Mouse (Mus musculus): ENCODE measurements around the gene Agl. TPM values are rescaled to one million over a fixed set of nuclear protein-coding genes. Genes with fewer than 3 reads are reported as not detected.
A peak's percentile ranks its signal among the peaks of the same experiment; 100 is the strongest.
"Not testable (repeated sequence)": the region's sequence is repeated elsewhere in the genome, so short reads cannot be mapped to it uniquely, and the experiment has no call there.

Gene Agl
- polyA plus RNA-seq, 1 experiment from 2014 or later = 23.5 TPM

GRCm38 (mm10) chr3:116786543-116786942 lies 21.4 kb downstream of the Agl start:
- H3K9ac ChIP-seq = no peak overlapping the region
- no peaks in the 10 kb centered on the region for H3K9me3 ChIP-seq (replicated peaks)
- peaks cover 53% of the 10 kb centered on the region for H3K36me3 ChIP-seq
- ATAC-seq (ENCODE audit: insufficient number of reproducible peaks, low FRiP score, low TSS enrichment, low read depth) = no peak
- H3K27me3 ChIP-seq = no peaks in the 10 kb centered on the region
- no peak overlapping the region for H3K27ac ChIP-seq (replicated peaks)
- H3K4me3 ChIP-seq (replicated peaks) = no peak overlapping the region
- 68% methylated on average over 9 of the region's 9 CpGs for WGBS
- H3K4me2 ChIP-seq (replicated peaks) = no peak overlapping the region
- no peaks in the 10 kb centered on the region for H3K4me1 ChIP-seq

GRCm38 (mm10) chr3:116785820-116786219 lies 22.1 kb downstream of the Agl start:
- H3K27ac ChIP-seq (replicated peaks) = no peak overlapping the region
- peak; percentile 47; the same call in 1 of the 2 replicates for ATAC-seq (ENCODE audit: insufficient number of reproducible peaks, low FRiP score, low TSS enrichment, low read depth)
- H3K4me2 ChIP-seq (replicated peaks) = no peak overlapping the region
- H3K27me3 ChIP-seq = no peaks in the 10 kb centered on the region
- H3K9ac ChIP-seq = no peak overlapping the region
- H3K9me3 ChIP-seq (replicated peaks) = no peaks in the 10 kb centered on the region
- no peaks in the 10 kb centered on the region for H3K4me1 ChIP-seq
- no peak overlapping the region for H3K4me3 ChIP-seq (replicated peaks)
- WGBS = 88% methylated on average over 8 of the region's 8 CpGs
- peaks cover 54% of the 10 kb centered on the region for H3K36me3 ChIP-seq

GRCm38 (mm10) chr3:116784811-116785210 lies 23.2 kb downstream of the Agl start:
- no peaks in the 10 kb centered on the region for H3K27me3 ChIP-seq
- WGBS = 91% methylated on average over 8 of the region's 8 CpGs
- H3K36me3 ChIP-seq = peaks cover 62% of the 10 kb centered on the region

GRCm38 (mm10) chr3:116784290-116784689 lies 23.7 kb downstream of the Agl start:
- H3K36me3 ChIP-seq = peaks cover 63% of the 10 kb centered on the region
- no peaks in the 10 kb centered on the region for H3K9me3 ChIP-seq (replicated peaks)
- no peaks in the 10 kb centered on the region for H3K4me1 ChIP-seq
- WGBS = 90% methylated on average over 12 of the region's 12 CpGs
- H3K9ac ChIP-seq = no peak overlapping the region
- H3K4me3 ChIP-seq (replicated peaks) = no peak overlapping the region
- no peak overlapping the region for H3K4me2 ChIP-seq (replicated peaks)
- H3K27me3 ChIP-seq = no peaks in the 10 kb centered on the region
- no peak overlapping the region for H3K27ac ChIP-seq (replicated peaks)
- ATAC-seq (ENCODE audit: insufficient number of reproducible peaks, low FRiP score, low TSS enrichment, low read depth) = no peak

More at GRCm38 (mm10) chr3:116784811-116785210, 23.2 kb downstream of the Agl start:
- Histone ChIP-seq H3K4me3 (replicated peaks) (no peak overlapping the region), H3K4me2 (replicated peaks) (no peak overlapping the region), H3K9me3 (replicated peaks) (no peaks in the 10 kb centered on the region), H3K27ac (replicated peaks) (no peak overlapping the region), H3K9ac (no peak overlapping the region), H3K4me1 (no peaks in the 10 kb centered on the region)
- ATAC-seq (ENCODE audit: insufficient number of reproducible peaks, low FRiP score, low TSS enrichment, low read depth) = no peak

- Histone ChIP-seq H3K36me3 (peaks cover 65% of the 10 kb centered on the region), H3K4me1 (no peaks in the 10 kb centered on the region), H3K4me2 (replicated peaks) (no peak overlapping the region), H3K9me3 (replicated peaks) (no peaks in the 10 kb centered on the region), H3K4me3 (replicated peaks) (no peak overlapping the region), H3K27me3 (no peaks in the 10 kb centered on the region), H3K27ac (replicated peaks) (no peak overlapping the region), H3K9ac (no peak overlapping the region)
- no peak for ATAC-seq (ENCODE audit: insufficient number of reproducible peaks, low FRiP score, low TSS enrichment, low read depth)
- WGBS = 90% methylated on average over 2 of the region's 2 CpGs
Observed at GRCm38 (mm10) chr3:116776961-116777360, 31.0 kb downstream of the Agl start.

GRCm38 (mm10) chr3:116773836-116774235 lies 34.1 kb downstream of the Agl start:
- WGBS = 90% methylated on average over 12 of the region's 12 CpGs
- peaks cover 53% of the 10 kb centered on the region for H3K36me3 ChIP-seq
- ATAC-seq (ENCODE audit: insufficient number of reproducible peaks, low FRiP score, low TSS enrichment, low read depth) = no peak
- H3K9ac ChIP-seq = no peak overlapping the region
- H3K4me1 ChIP-seq = no peaks in the 10 kb centered on the region
- H3K9me3 ChIP-seq (replicated peaks) = no peaks in the 10 kb centered on the region
- H3K4me3 ChIP-seq (replicated peaks) = no peak overlapping the region
- no peaks in the 10 kb centered on the region for H3K27me3 ChIP-seq
- no peak overlapping the region for H3K4me2 ChIP-seq (replicated peaks)
- no peak overlapping the region for H3K27ac ChIP-seq (replicated peaks)

- ATAC-seq (ENCODE audit: insufficient number of reproducible peaks, low FRiP score, low TSS enrichment, low read depth) = no peak
- 82% methylated on average over 2 of the region's 2 CpGs for WGBS
- H3K36me3 ChIP-seq = peaks cover 48% of the 10 kb centered on the region
Observed at GRCm38 (mm10) chr3:116771597-116771996, 36.4 kb downstream of the Agl start.

GRCm38 (mm10) chr3:116766963-116767362 lies 41.0 kb downstream of the Agl start:
- H3K4me3 ChIP-seq (replicated peaks); H3K4me2 ChIP-seq (replicated peaks); H3K27me3 ChIP-seq; H3K4me1 ChIP-seq; H3K9ac ChIP-seq; ATAC-seq (ENCODE audit: insufficient number of reproducible peaks, low FRiP score, low TSS enrichment, low read depth); H3K27ac ChIP-seq (replicated peaks); H3K9me3 ChIP-seq (replicated peaks): not testable (repeated sequence)
- H3K36me3 ChIP-seq = peaks cover 27% of the 10 kb centered on the region
- WGBS = 91% methylated on average over 7 of the region's 7 CpGs

More at GRCm38 (mm10) chr3:116771597-116771996, 36.4 kb downstream of the Agl start:
- Histone ChIP-seq H3K27ac (replicated peaks) (no peak overlapping the region), H3K9me3 (replicated peaks) (no peaks in the 10 kb centered on the region), H3K9ac (no peak overlapping the region), H3K4me3 (replicated peaks) (no peak overlapping the region), H3K27me3 (no peaks in the 10 kb centered on the region), H3K4me1 (no peaks in the 10 kb centered on the region), H3K4me2 (replicated peaks) (no peak overlapping the region)

- no peak overlapping the region for H3K4me3 ChIP-seq (replicated peaks)
- H3K27me3 ChIP-seq = no peaks in the 10 kb centered on the region
- H3K36me3 ChIP-seq = peaks cover 41% of the 10 kb centered on the region
- 92% methylated on average over 8 of the region's 8 CpGs for WGBS
- no peak overlapping the region for H3K27ac ChIP-seq (replicated peaks)
- H3K4me2 ChIP-seq (replicated peaks) = no peak overlapping the region
- no peaks in the 10 kb centered on the region for H3K9me3 ChIP-seq (replicated peaks)
- no peak for ATAC-seq (ENCODE audit: insufficient number of reproducible peaks, low FRiP score, low TSS enrichment, low read depth)
- no peaks in the 10 kb centered on the region for H3K4me1 ChIP-seq
- no peak overlapping the region for H3K9ac ChIP-seq
Observed at GRCm38 (mm10) chr3:116752818-116753217, 55.1 kb downstream of the Agl start.

- Histone ChIP-seq H3K4me3 (replicated peaks) (no peak overlapping the region), H3K4me1 (no peaks in the 10 kb centered on the region), H3K4me2 (replicated peaks) (no peak overlapping the region), H3K27ac (replicated peaks) (no peak overlapping the region), H3K27me3 (no peaks in the 10 kb centered on the region), H3K9ac (no peak overlapping the region), H3K9me3 (replicated peaks) (no peaks in the 10 kb centered on the region), H3K36me3 (peaks cover 27% of the 10 kb centered on the region)
- 70% methylated on average over 4 of the region's 4 CpGs for WGBS
- no peak for ATAC-seq (ENCODE audit: insufficient number of reproducible peaks, low FRiP score, low TSS enrichment, low read depth)
Observed at GRCm38 (mm10) chr3:116751191-116751860, 56.6 kb downstream of the Agl start.

- Histone ChIP-seq H3K27ac (replicated peaks) (no peak overlapping the region), H3K4me2 (replicated peaks) (no peak overlapping the region), H3K9me3 (replicated peaks) (no peaks in the 10 kb centered on the region), H3K27me3 (no peaks in the 10 kb centered on the region), H3K4me3 (replicated peaks) (no peak overlapping the region), H3K4me1 (no peaks in the 10 kb centered on the region), H3K9ac (no peak overlapping the region), H3K36me3 (peaks cover 19% of the 10 kb centered on the region)
- WGBS = 57% methylated on average over 8 of the region's 8 CpGs
- no peak for ATAC-seq (ENCODE audit: insufficient number of reproducible peaks, low FRiP score, low TSS enrichment, low read depth)
Observed at GRCm38 (mm10) chr3:116748391-116749170, 59.4 kb downstream of the Agl start.

All from embryonic facial prominence, embryonic 15.5 days (tissue).